Mouse (Mus musculus) fat pad, adult 2 months (tissue): Measurements from ENCODE around the gene Ccser1.

Experiments
- DNase-seq: peaks from one replicate; pipeline ENCODE4 v3.0.0-alpha.2; 2011; ENCODE audit warnings: low read depth, low spot score; ENCODE audit errors: extremely low read depth

Gene Ccser1

GRCm38 (mm10) chr6:61431726-61431984 lies 251.5 kb downstream of the Ccser1 start:
- DNase-seq: no peak

GRCm38 (mm10) chr6:61432167-61432566 lies 252.0 kb downstream of the Ccser1 start:
- DNase-seq: no peak

GRCm38 (mm10) chr6:61432703-61433102 lies 252.6 kb downstream of the Ccser1 start:
- DNase-seq: no peak

- DNase-seq: no peak
Measured at GRCm38 (mm10) chr6:61438165-61438564, 258.0 kb downstream of the Ccser1 start.

GRCm38 (mm10) chr6:61471371-61472152 lies 291.4 kb downstream of the Ccser1 start:
- DNase-seq: no peak

- no peak for DNase-seq
Measured at GRCm38 (mm10) chr6:61485336-61485735, 305.2 kb downstream of the Ccser1 start.

- no peak for DNase-seq
Measured at GRCm38 (mm10) chr6:61491979-61492821, 312.1 kb downstream of the Ccser1 start.

- DNase-seq: no peak
Measured at GRCm38 (mm10) chr6:61493386-61493785, 313.3 kb downstream of the Ccser1 start.

- no peak for DNase-seq
Measured at GRCm38 (mm10) chr6:61515310-61515709, 335.2 kb downstream of the Ccser1 start.

GRCm38 (mm10) chr6:61521587-61521986 lies 341.5 kb downstream of the Ccser1 start:
- DNase-seq: no peak

GRCm38 (mm10) chr6:61522108-61522507 lies 342.0 kb downstream of the Ccser1 start:
- no peak for DNase-seq

GRCm38 (mm10) chr6:61523748-61524493 lies 343.8 kb downstream of the Ccser1 start:
- DNase-seq: peak; percentile 56

GRCm38 (mm10) chr6:61540732-61541131 lies 360.6 kb downstream of the Ccser1 start:
- no peak for DNase-seq

- DNase-seq: no peak
Measured at GRCm38 (mm10) chr6:61543459-61544044, 363.4 kb downstream of the Ccser1 start.

- DNase-seq: no peak
Measured at GRCm38 (mm10) chr6:61567551-61567950, 387.4 kb downstream of the Ccser1 start.

- DNase-seq: no peak
Measured at GRCm38 (mm10) chr6:61567967-61568366, 387.8 kb downstream of the Ccser1 start.

GRCm38 (mm10) chr6:61581696-61582095 lies 401.6 kb downstream of the Ccser1 start:
- DNase-seq: no peak

GRCm38 (mm10) chr6:61588999-61589398 lies 408.9 kb downstream of the Ccser1 start:
- DNase-seq: no peak

GRCm38 (mm10) chr6:61601911-61602310 lies 421.8 kb downstream of the Ccser1 start:
- DNase-seq: no peak

GRCm38 (mm10) chr6:61614920-61615319 lies 434.8 kb downstream of the Ccser1 start:
- no peak for DNase-seq

GRCm38 (mm10) chr6:61621707-61622106 lies 441.6 kb downstream of the Ccser1 start:
- no peak for DNase-seq
